Mouse (Mus musculus) embryo, embryonic 9.5 days (tissue): ENCODE measurements around the gene Cdk4.
"Not testable (repeated sequence)": the region's sequence is repeated elsewhere in the genome, so short reads cannot be mapped to it uniquely, and the experiment has no call there.

Experiments
- DNase-seq: peaks from one replicate; pipeline ENCODE4 v3.0.0-alpha.2; 2017; ENCODE audit errors: extremely low spot score

Cdk4 gene

DNA sequence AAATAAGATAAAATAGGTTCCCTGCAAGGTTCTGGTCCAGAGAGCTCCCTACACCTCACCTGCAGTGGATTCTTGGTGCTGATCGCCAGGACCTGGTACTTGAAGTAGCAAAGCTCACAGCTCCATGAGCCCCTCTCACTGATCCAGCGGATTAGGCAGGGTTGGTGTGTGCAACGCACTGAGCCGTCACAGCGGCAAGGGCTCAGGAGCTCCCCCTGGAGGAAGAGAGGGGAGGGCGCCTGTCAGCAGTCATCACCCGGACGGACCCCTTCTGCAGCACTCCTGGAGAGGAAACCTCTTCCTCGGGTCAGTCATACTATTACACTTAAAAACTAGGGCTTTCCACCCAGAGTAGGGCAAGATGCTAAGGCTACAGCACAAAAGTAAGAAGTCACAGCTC lies 5.2 kb upstream of the Cdk4 start:
- DNase-seq = peak; percentile 87

DNA sequence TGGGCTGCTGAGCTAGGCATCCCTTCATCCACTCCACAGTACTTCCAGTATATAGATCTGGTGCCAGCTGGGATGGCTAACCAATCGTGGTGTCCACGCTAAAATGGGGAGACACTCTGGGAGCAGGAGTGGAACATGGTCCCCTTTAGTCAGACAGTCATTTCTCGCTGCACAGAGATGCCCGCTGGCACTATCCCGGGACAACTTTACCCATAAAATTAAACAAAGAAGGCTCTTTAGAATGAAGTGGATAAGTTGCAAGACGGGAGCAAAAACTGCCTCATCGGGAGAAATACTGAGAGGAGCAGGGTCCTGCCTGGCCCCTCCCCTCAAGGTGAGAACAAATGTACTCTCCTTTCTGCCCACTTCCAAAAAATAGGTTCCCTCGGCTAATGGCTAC lies 4.6 kb upstream of the Cdk4 start:
- DNase-seq = peak; percentile 10

DNA sequence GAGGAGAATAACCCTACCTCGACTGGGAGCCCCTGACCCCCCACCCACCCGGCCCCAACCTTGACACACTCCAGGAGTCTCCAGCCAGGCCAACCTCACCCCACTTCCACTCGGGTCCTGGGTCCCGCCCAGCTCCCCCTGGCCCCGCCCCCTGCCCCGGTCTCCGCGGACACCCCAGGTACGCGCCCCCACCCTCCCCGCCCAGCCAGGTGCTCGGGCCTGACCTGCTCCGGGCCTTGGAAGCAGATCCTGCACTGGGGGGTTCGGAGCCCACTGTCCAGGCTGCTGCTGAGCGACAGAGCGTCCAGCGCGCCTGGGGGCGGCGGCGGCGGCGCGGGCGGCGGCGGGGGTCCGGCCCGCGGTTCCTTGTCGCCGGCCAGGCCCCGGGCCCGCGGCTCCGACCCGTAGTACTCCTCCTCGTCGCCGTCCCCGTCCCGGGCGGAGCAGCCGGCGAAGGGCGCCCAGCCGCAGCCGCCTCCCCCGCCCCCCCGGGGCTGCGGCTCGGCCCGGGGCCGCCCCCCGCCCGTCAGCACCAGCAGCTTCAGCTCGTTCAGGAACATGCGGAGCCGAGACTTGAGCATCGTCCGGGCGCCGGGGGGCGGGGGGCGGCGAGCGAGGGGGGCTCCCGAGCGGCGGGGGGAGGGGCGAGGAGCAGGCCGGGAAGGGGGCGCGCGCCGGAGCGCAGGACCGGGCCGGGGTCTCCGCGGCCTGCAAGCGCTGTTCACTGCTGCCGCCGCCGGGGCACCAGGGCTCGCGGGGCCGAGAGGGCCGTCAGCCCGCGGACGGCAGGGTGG lies 4.0 kb upstream of the Cdk4 start:
- DNase-seq = peak; percentile 56

DNA sequence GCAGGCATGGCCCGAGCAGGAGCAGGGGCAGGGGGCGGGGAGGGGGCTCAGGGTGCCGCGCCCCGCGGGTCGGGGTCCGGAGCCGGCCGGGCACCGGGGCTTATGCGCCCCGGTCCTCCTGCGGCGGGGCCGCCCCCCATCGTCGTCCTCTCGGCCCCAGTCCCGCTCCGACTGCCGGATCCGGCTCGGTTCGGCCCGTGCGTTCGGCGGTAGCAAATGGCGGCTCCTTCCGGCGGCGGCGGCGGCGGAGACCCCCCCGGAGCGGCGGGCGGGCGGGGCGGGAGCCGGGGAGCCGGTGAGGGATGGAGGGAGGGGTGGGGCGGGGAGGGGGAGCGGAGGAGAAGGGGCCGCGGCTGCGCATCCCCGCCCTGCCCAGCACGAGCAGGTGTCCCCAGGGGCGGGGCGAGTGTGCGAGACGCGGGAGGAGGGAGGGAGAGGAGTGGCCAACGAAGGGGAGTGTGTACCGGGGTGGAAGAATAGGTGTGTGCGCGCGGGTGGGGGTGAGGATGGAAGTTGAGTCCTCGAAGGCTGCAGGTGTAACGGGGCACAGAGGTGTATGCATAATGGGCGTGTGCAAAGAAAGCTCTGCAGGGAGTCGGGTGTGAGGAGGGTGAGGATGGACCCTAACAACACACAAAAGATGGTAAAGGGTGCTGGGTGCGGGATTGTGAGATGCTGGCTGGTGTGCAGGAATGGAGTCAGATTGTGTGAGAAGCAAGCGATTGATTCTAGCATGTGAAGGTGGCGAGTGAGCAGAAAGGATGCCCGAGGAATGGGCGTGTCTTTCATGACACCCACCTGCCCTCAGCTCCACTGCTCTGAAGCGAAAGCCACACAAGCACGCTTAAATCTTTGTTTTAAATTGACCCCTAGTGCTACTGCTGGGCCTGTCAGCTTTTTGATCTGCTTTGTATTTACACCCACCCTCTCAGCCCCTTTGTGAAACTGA lies 3.1 kb upstream of the Cdk4 start, which contains the start of gene March9:
March9 (minus strand) TSS at position 217 of the 949 bp plus-strand sequence.
- DNase-seq = peak; percentile 72

DNA sequence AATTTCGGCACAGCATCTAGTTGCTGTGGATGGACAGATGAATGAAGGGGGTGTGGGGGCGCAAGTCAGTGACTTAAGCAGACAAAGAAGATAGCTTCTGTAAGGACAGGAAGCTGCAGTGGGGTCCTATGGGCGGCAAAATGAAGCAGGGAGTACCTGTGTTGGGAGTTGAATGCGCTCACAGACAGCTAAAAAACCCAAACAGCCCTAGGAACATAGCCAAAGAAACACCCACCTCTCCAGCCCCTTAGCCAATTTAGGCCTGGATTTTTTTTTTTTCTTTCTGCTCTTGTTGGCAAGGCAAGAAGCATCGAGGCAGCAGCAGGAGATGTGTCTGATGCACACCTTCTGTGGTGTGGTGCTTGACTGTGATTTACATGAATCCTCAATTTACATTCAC lies 2.2 kb upstream of the Cdk4 start:
- no peak for DNase-seq

DNA sequence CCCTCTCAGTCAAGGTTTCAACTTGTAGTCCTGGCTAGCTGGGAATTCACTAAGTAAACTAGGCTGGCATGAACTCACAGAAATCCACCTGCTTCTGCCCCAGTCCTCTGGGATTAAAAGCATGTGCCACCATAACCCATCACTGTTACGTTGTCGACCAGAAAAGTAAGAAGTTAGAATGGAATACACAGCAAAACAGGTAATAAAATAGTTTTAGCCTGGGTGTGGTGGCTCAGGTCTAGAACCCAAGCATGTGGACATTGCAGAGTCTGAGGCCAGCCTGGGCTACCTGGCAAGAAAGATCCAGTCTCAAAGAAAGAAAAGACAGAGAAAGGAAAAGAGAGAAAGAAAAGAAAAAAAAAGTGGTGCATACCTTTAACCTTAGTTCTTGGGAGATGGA lies 1.8 kb upstream of the Cdk4 start:
- DNase-seq = no peak

DNA sequence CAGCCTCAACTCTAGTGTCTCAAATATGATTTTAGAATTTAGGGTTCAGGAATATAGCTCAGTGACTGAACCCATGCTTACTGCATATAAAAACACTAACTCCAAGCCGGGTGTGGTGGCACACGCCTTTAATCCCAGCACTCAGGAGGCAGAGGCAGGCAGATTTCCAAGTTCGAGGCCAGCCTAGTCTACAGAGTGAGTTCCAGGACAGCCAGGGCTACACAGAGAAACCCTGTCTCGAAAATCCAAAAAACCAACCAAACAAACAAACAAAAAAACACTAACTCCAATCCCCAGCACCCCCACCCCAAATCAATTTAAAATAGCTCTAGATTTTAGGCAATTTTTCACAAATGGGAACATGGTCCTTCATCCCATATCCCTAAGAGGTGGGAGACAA lies 1.2 kb upstream of the Cdk4 start:
- DNase-seq = not testable (repeated sequence)

DNA sequence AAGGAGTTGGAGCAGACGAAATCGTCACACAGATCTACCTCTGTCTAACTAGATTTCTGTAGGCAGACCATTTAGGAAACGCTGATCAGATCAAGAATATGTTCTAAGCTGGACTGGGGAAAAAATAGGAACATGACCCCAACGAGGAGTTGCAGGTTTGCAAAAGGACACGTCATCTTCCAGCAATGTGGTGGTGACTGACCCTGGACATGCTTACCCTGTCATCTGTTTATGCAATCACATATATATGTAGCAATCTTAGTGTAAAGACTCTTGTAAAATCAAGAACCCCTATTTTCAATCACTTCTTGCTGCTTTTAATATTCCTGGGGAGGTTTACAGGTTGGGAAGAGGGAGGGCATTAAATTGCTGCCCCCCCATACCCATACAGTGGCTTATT lies 831 bp upstream of the Cdk4 start:
- DNase-seq = no peak

DNA sequence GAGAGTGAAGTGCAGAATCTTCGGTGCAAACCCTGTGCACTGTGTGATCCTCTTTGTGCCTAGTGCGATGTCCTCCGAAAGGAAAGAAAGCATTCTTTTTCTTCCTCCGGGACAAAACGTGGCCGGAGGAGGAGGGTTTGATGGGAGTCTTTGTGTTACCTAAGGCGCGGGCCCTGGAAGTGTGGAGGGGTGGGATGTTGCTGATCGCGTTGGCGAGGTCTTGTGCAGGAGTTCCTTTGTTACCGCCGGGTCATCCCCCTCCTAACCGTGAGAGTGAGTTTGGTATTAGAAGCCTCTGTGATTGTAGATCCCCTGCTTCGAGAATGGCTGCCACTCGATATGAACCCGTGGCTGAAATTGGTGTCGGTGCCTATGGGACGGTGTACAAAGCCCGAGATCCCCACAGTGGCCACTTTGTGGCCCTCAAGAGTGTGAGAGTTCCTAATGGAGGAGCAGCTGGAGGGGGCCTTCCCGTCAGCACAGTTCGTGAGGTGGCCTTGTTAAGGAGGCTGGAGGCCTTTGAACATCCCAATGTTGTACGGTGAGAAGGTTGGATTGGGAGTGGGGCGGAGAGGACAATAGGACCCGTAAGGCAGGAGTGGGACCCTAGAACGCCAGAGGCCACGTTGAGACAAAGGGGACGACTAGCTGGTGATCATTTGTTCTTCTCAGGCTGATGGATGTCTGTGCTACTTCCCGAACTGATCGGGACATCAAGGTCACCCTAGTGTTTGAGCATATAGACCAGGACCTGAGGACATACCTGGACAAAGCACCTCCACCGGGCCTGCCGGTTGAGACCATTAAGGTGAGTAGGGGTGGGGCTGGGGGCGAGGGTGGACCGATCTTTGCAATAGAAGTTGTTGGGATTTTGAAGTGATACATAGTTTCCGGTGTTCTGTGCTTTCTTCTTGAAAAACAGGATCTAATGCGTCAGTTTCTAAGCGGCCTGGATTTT lies 858 bp downstream of the Cdk4 start:
- peak; percentile 52 for DNase-seq

DNA sequence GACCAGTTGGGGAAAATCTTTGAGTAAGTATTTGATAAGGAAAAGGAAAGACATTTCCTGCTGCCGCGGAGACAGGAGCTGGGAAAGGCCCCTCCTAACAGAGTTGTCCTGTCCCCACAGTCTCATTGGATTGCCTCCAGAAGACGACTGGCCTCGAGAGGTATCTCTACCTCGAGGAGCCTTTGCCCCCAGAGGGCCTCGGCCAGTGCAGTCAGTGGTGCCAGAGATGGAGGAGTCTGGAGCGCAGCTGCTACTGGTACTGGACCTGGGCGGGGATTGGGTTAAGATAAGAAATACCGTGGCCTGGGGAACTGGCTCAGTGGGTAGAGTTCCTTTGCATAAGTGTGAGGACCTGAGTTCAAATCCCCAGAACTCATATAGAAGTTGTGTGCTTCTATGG lies 2.6 kb downstream of the Cdk4 start:
- DNase-seq = no peak

DNA sequence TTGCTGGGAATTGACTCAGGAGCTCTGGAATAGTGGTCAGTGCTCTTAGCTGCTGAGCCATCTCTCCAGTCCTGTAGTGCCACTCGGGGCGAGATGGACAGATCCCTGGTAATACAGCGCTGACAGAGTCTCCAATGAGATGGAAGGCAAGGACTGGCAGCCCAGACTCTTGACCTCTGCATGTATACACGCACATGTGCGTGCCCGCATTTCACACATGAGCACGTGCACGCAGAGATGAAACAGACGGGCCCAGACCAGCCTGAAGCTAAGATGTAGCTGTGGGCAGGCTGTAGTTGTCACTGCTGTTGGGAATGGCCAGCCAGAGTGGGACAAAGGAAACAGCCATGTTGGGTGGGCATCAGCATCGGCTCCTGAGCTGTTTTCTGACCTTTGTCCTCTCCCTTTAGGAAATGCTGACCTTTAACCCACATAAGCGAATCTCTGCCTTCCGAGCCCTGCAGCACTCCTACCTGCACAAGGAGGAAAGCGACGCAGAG lies 3.2 kb downstream of the Cdk4 start:
- DNase-seq = no peak

DNA sequence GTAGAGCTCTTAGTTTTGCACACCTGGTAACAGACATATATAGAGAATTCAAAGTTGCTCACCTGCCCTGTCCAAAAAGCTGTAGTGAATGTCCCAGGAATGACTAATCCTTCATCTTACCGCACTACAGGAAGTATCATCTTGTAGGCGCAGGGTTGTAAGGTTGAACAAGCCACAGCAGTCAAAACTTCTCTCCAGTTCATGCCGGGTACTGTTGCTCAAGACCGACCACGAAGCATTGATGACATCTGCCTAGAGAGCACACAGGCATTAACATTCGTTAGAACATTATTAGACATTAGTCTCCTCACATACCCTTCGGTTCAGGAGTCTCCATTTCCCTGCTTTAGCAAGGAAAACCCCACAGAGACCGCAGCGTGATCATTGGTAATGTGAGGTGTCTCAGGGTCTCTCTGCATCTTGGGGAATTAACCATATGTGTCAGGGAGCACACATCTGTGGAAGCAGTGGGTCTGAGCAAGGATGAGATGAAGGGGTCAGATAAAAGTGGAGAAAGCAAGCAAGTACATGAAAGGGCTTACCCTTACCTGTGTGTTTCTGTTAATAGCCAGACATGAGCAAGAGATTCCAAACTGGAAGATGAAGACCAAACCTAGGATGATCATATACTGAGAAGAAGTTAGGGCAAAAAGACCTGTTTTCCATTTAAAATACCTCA lies 5.2 kb downstream of the Cdk4 start:
- DNase-seq = no peak

DNA sequence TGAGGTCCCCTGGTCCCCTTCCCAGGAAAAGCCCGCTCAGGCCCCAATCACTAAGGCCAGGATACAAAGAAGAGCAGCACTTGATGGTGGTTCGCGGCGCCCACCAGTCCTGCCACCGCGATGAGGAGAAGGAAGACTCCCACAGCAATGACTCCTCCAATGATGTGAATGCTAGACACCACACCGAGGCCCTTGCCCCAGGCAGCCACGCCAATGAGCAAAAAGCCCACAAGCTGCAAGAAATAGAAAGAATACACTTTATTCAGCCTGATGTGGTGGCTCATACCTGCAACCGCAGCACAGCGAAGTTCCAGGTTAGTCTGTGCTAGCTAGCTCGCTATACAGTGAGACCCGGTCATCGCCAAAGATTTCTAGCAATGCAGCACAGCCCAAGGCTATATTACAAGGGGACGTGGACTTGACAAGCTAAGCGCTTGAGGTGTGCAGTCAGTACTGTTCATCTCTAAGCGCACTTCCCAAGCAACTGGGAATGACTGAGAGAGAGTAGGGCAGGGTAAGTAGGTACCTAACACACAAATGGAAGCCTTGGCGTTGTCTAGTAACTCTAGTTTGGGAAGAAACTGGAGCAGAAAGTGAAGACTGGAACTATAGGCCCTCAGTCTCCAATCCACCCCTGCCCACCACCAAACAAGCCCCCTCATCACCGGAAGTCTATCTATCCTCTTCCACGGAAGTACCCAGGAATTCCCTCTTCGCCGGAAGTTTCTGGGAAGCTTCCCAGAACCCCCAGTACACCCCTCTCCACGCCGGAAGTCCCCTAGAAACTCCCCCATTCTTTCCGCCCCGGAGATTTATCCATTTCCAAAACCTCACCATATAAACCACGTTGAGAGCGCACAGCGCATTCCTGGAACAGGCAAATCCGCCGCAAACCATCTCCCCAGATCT lies 6.2 kb downstream of the Cdk4 start:
- DNase-seq = peak; percentile 45

DNA sequence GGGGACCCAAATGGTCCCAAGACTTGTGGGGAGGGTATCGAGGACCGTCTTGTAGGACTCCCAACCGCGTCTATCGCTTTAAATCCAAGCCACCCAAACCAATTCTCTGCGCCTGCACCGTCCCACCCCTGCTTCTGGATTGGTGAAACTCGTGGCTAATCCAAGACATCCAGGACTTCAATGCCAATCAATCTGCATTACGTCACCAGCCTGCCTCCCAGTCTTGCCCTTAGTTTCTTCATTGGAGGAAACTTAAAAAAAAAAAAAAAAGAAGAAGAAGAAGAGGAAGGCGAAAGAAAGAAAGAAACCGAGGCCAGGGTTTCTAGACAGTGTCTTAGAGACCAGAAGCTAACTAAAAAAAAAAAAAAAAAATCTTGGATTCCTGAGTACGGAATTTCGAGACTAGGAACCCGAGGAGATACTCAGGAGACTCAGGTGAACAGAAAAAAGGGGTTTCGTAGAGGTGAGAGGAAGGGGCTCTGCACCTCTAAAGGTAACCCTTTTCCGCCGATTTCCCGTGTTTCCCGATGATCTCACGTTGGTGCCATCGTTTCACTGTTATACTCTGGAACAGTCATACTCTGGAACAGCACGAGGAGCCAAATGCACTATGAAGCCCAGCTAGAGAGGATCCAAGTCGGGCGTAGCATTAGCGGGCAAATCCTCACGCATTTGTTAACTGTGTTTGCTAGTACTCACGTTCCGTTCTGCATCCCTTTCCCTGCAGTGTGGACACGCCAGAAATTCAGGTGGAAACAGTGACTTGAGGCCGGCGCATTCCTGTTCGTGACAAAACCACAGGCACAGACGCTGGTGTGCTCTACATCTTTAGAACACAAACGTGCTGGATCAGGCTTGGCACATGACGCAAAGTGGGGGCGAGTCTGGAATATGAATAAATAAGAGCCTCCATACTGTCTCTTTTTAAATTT lies 7.1 kb downstream of the Cdk4 start, which contains the start of gene Tspan31:
Tspan31 (minus strand) TSS at position 75 of the 932 bp plus-strand sequence.
- DNase-seq = peak; percentile 91

DNA sequence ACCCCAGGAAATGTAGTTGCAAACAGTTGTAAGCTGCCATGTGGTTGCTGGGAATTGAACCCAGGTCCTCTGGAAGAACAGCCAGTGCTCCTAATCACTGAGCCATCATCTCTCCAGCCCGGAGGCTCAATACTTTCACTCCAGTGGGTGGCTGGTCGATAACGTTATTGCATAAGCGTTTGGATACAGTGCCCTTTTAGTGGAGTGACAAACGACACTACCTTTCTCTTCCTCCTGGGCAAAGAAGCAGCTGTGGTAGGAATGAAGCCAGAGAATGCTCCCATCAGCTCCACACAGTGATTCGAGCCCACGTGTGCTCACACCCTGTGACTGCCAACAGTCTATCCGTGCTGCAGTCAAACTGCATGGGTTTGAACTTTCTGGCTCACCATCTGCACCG lies 7.9 kb downstream of the Cdk4 start:
- DNase-seq = no peak

DNA sequence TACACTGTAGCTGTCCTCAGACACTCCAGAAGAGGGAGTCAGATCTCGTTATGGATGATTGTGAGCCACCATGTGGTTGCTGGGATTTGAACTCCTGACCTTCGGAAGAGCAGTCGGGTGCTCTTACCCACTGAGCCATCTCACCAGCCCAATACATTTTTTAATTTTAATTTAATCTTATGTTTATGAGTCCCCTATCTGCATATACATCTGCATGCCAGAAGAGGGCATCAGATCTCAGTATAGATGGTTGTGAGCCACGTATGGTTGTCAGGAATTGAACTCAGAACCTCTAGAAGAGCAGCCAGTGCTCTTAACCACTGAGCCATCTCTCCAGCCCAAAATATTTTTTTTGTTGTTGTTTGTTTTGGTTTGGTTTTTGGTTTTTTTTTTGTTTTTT lies 8.9 kb downstream of the Cdk4 start:
- DNase-seq = not testable (repeated sequence)

DNA sequence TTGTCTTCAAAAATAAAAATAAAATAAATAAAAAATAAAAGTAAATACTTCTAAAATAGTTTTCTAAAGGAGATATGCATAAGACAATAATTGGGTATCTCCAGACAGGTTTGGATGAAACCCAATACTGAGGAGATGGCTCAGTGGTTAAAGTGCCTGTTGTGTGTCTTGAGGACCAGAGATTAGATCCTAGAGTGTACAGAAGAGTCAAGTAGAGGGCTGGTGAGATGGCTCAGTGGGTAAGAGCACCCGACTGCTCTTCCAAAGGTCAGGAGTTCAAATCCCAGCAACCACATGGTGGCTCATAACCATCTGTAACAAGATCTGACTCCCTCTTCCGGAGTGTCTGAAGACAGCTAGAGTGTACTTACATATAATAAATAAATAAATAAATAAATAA lies 9.6 kb downstream of the Cdk4 start:
- DNase-seq = not testable (repeated sequence)

DNA sequence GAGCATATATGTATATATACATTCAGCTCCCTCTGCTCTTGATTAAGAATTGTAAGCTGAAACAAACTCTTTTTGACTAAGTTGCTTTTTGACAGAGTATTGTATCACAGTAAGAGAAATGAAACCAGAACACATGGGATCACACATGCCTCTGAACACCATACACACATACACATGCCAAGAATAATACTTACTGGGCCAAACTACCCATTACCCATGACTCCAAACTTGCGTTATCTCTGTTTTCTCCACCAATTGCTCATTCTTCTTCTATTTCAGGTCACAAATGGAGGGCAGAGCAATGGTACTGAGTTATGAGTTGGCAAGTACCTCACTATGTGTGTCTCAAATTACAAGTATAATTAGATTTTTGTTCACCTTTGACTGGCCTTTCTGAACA lies 10.6 kb downstream of the Cdk4 start:
- DNase-seq = no peak

DNA sequence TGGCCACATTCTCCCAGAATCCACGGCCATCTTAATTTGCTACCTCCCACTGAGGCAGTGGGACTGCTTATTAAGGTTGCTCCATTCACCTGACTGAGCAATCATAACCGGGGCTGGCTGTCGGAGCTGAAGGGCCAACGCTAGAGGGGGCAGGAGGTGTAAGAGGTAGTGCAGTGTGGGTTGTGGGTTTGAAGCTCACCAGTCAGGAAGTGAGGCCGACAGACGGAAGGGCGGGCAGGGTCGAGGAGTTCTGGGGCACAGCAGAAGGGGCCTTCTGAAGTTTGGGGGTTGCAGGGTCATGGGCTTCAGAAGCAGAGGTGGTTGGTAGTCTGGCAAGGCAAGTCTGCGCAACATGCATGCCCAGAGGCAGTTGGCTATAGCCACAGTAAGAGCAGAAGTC lies 11.7 kb downstream of the Cdk4 start, which contains the start of gene Agap2:
Agap2 (plus strand) TSS at position 205 of the 400 bp plus-strand sequence.
- no peak for DNase-seq
